Mouse (Mus musculus): ENCODE measurements at regions not wholly inside any gene's neighbourhood (a gene's known extent, or its start where the extent isn't known, plus 50 kb on each side); places are given as distances from the start of the nearest gene placed in this dataset.
A peak's percentile ranks its signal among the peaks of the same experiment; 100 is the strongest.

DNA sequence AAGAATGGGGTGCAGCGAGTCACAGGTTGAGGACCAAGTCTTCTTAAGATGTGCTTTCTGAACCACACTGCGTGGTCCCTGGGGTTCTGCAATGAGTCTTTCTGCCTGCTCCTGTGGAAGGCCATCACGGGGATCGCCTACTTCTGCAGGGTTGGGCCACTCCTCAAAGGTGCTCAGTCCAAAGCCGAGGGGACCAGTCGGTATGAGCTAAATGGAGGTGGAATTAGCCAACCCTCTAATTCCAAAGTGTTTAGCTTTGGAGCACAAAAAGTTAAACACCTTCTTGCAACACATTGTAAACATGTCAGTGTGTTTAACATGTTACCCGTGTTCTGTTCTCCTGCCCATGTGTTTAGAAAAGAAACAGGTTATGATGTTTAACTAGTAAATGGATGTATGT is 225.1 kb downstream of the Srbd1 start:
- Histone ChIP-seq H3K4me2 (replicated peaks; ENCODE audit: low read depth, low read length) (no peak overlapping the region), H3K36me3 (ENCODE audit: control insufficient read depth, insufficient read depth, low read length) (no peaks in the 10 kb centered on the region), H3K4me1 (ENCODE audit: control insufficient read depth, insufficient read depth, low read length) (peaks cover 8% of the 10 kb centered on the region; the same call in 1 of the 2 replicates), H3K27ac (ENCODE audit: low read depth, low read length) (no peak overlapping the region), H3K4me3 (ENCODE audit: low read length) (no peak overlapping the region), H3K27me3 (ENCODE audit: control insufficient read depth, insufficient read depth, low read length) (peaks cover 3% of the 10 kb centered on the region; the same call in 1 of the 2 replicates), H3K9ac (ENCODE audit: low read depth, low read length) (no peak overlapping the region), H3K9me3 (ENCODE audit: control insufficient read depth, low read length) (no peaks in the 10 kb centered on the region)
- ATAC-seq (ENCODE audit: low FRiP score, low TSS enrichment), result no peak
- 79% methylated on average over 7 of the region's 7 CpGs for WGBS

DNA sequence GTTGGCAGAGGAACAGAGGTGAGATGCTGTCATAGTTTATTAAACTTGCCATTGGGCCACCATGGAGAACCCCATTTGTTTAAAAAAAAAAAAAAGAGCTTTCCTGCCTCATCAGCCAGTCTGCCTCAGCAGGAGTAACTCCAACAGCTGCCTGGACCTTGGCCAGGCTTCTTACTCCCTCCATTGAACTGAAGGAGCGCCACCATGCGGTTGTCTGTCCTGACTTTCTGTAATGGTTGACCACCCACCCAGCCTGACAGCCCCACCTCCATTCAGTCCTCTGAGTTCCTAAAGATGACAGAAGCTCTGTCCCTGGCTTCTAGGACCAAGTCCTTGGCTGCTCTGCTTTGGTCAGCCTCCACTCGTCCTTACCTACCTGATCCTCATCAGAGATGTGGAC is 227.8 kb upstream of the Six2 start:
- ATAC-seq (ENCODE audit: low FRiP score, low TSS enrichment), result no peak
- 87% methylated on average over 3 of the region's 3 CpGs for WGBS
- Histone ChIP-seq H3K4me2 (replicated peaks; ENCODE audit: low read depth, low read length) (no peak overlapping the region), H3K4me3 (ENCODE audit: low read length) (no peak overlapping the region), H3K27ac (ENCODE audit: low read depth, low read length) (no peak overlapping the region), H3K9me3 (ENCODE audit: control insufficient read depth, low read length) (no peaks in the 10 kb centered on the region), H3K9ac (ENCODE audit: low read depth, low read length) (no peak overlapping the region), H3K36me3 (ENCODE audit: control insufficient read depth, insufficient read depth, low read length) (no peaks in the 10 kb centered on the region), H3K27me3 (ENCODE audit: control insufficient read depth, insufficient read depth, low read length) (no peaks in the 10 kb centered on the region), H3K4me1 (ENCODE audit: control insufficient read depth, insufficient read depth, low read length) (no peaks in the 10 kb centered on the region)

DNA sequence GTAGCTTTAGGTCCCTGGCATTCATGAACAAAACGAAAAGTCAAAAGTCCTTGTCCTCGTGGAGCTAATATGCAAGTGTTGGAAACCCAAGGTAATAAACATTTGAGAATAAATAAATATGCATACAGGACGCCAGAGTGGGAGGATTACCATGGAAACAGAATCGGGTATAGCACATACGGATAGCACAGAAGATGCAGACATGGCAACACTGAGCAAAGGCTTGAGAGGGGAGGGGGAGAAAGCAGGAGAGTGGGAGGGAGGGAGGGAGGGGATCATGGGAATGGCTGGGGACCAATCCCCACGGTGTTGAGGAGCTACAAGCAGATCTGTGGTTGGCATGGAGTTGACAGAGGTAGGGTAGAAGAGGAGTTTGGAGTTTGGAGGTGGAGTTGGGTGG is 226.0 kb upstream of the Six2 start:
- no peak for ATAC-seq (ENCODE audit: low FRiP score, low TSS enrichment)
- H3K4me3 ChIP-seq (ENCODE audit: low read length), result no peak overlapping the region
- H3K4me2 ChIP-seq (replicated peaks; ENCODE audit: low read depth, low read length), result no peak overlapping the region
- 78% methylated on average over 6 of the region's 6 CpGs for WGBS
- H3K9me3 ChIP-seq (ENCODE audit: control insufficient read depth, low read length), result no peaks in the 10 kb centered on the region
- no peaks in the 10 kb centered on the region for H3K36me3 ChIP-seq (ENCODE audit: control insufficient read depth, insufficient read depth, low read length)
- H3K9ac ChIP-seq (ENCODE audit: low read depth, low read length), result no peak overlapping the region
- no peaks in the 10 kb centered on the region for H3K27me3 ChIP-seq (ENCODE audit: control insufficient read depth, insufficient read depth, low read length)
- H3K27ac ChIP-seq (ENCODE audit: low read depth, low read length), result no peak overlapping the region
- no peaks in the 10 kb centered on the region for H3K4me1 ChIP-seq (ENCODE audit: control insufficient read depth, insufficient read depth, low read length)

DNA sequence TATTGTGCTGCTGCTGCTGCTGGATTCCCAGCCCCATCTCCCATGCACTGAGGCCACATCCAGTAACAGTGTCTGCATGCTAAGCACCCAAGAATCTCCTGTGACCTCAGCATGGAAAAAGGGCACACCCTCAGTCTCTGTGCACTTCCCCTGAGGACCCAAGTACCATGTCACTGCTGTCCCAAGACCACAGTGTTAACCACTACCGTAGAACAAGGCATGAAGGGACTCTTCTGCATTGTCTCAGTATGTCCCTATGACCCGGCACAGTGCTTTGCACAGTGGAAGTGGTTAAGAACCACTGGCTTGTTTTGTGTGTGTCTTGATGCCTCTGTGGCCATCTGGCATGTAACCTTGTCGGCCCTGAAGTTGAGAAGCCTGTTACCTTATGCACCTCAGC is 220.6 kb upstream of the Six2 start:
- no peak for ATAC-seq (ENCODE audit: low FRiP score, low TSS enrichment)
- H3K27ac ChIP-seq (ENCODE audit: low read depth, low read length), result no peak overlapping the region
- H3K36me3 ChIP-seq (ENCODE audit: control insufficient read depth, insufficient read depth, low read length), result no peaks in the 10 kb centered on the region
- no peak overlapping the region for H3K9ac ChIP-seq (ENCODE audit: low read depth, low read length)
- WGBS, result 87% methylated on average over 3 of the region's 3 CpGs
- no peaks in the 10 kb centered on the region for H3K4me1 ChIP-seq (ENCODE audit: control insufficient read depth, insufficient read depth, low read length)
- H3K4me2 ChIP-seq (replicated peaks; ENCODE audit: low read depth, low read length), result no peak overlapping the region
- no peaks in the 10 kb centered on the region for H3K27me3 ChIP-seq (ENCODE audit: control insufficient read depth, insufficient read depth, low read length)
- H3K9me3 ChIP-seq (ENCODE audit: control insufficient read depth, low read length), result peaks cover 4% of the 10 kb centered on the region; the same call in 1 of the 2 replicates
- no peak overlapping the region for H3K4me3 ChIP-seq (ENCODE audit: low read length)

DNA sequence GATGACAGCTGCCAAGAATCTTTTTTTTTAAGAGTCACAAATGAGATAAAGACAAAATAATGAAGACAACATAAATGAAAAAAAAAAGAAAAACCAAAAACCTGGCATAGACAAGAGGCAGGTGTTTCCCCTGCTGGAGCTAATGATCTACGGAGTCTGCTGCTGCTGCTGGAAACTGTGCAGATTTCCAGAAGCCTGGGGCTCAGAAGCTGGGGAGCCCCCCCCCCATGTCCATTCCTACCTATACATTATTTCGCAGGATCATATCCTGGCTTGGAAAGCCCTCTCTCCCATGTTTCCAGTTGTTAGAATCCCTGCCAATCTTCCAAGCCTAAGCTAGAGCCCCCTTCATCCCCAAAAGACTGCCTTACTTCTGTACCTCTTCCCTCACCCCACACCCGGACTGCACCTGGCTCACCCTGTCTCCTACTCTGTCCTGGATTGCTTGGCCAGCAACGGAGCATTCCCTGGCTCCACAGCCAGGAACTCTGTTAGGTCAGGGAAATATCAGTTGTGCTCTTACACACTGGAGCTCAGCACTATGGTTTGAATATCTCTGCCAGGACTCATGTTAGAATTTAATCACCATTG is 218.6 kb upstream of the Six2 start:
- no peak overlapping the region for H3K4me2 ChIP-seq (replicated peaks; ENCODE audit: low read depth, low read length)
- H3K9ac ChIP-seq (ENCODE audit: low read depth, low read length), result no peak overlapping the region
- H3K27ac ChIP-seq (ENCODE audit: low read depth, low read length), result no peak overlapping the region
- H3K4me1 ChIP-seq (ENCODE audit: control insufficient read depth, insufficient read depth, low read length), result no peaks in the 10 kb centered on the region
- 79% methylated on average over 4 of the region's 4 CpGs for WGBS
- no peaks in the 10 kb centered on the region for H3K27me3 ChIP-seq (ENCODE audit: control insufficient read depth, insufficient read depth, low read length)
- H3K9me3 ChIP-seq (ENCODE audit: control insufficient read depth, low read length), result peaks cover 4% of the 10 kb centered on the region; the same call in 1 of the 2 replicates
- no peak for ATAC-seq (ENCODE audit: low FRiP score, low TSS enrichment)
- no peak overlapping the region for H3K4me3 ChIP-seq (ENCODE audit: low read length)
- no peaks in the 10 kb centered on the region for H3K36me3 ChIP-seq (ENCODE audit: control insufficient read depth, insufficient read depth, low read length)

DNA sequence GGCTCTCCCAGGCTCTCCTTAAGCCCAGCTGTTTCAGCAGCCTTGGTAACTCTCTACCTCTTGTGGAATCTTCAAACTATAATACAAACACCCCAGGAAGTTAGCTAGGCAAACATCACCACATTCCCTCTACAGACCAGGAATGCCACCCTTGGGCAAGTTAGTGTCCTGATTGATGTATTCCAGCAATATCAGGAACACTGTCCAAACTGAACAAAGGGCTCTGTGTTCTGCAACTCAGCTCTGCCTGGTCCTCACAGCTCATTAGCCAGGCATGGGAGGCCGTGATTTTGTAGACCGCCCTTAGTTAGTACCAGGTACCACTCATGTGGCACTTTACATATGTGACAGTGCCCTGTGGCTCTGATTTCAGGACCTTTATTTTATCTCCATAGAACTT is 214.5 kb upstream of the Six2 start:
- Histone ChIP-seq H3K9me3 (ENCODE audit: control insufficient read depth, low read length) (peaks cover 4% of the 10 kb centered on the region; the same call in 1 of the 2 replicates), H3K4me2 (replicated peaks; ENCODE audit: low read depth, low read length) (no peak overlapping the region), H3K9ac (ENCODE audit: low read depth, low read length) (no peak overlapping the region), H3K4me3 (ENCODE audit: low read length) (no peak overlapping the region), H3K27ac (ENCODE audit: low read depth, low read length) (no peak overlapping the region), H3K4me1 (ENCODE audit: control insufficient read depth, insufficient read depth, low read length) (no peaks in the 10 kb centered on the region), H3K36me3 (ENCODE audit: control insufficient read depth, insufficient read depth, low read length) (no peaks in the 10 kb centered on the region), H3K27me3 (ENCODE audit: control insufficient read depth, insufficient read depth, low read length) (no peaks in the 10 kb centered on the region)
- peak; percentile 12; the same call in 1 of the 2 replicates for ATAC-seq (ENCODE audit: low FRiP score, low TSS enrichment)
- WGBS, result 51% methylated on average over 2 of the region's 2 CpGs

DNA sequence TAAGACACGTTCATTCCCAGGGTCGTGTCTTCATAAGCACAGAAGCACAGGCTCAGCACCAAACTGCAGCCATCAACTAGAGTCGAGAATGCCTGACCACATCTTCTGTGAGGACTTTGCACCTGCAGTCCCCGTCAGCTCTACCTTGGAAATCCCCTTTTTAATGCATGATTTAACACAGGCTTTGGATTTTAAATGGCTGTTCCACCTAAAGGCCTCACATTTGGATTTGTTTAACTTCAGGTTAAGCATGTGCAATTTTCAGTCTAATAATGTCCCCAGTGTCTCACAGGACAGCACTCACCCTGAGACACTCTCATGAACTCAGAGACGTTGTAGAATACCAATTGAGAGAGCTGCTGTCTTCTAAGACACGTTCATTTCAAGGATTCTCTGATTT is 211.0 kb upstream of the Six2 start:
- ATAC-seq (ENCODE audit: low FRiP score, low TSS enrichment), result no peak
- Histone ChIP-seq H3K4me3 (ENCODE audit: low read length) (no peak overlapping the region), H3K9ac (ENCODE audit: low read depth, low read length) (no peak overlapping the region), H3K9me3 (ENCODE audit: control insufficient read depth, low read length) (no peaks in the 10 kb centered on the region), H3K4me1 (ENCODE audit: control insufficient read depth, insufficient read depth, low read length) (no peaks in the 10 kb centered on the region), H3K4me2 (replicated peaks; ENCODE audit: low read depth, low read length) (no peak overlapping the region), H3K27ac (ENCODE audit: low read depth, low read length) (no peak overlapping the region), H3K36me3 (ENCODE audit: control insufficient read depth, insufficient read depth, low read length) (no peaks in the 10 kb centered on the region), H3K27me3 (ENCODE audit: control insufficient read depth, insufficient read depth, low read length) (no peaks in the 10 kb centered on the region)
- 62% methylated on average over 6 of the region's 6 CpGs for WGBS

DNA sequence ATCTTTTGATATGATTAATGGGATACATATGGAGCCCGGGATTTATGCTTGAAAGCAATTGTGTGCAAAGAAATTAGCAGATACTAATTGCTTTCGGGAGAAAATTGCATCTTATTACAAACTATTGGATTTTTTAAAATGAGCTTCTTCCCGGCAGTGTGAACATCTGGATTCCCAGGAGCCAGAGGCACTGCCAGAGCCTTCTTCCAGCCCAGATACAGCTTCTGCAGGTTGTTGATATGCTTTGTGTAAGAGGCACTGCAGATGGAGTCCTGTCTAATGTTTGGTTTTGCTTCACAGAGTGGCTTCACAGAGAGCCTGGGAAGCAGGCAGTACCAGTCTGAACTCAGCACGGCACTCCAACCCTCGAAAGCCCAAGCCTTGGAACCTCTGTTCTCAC is 207.9 kb upstream of the Six2 start:
- Histone ChIP-seq H3K9me3 (ENCODE audit: control insufficient read depth, low read length) (no peaks in the 10 kb centered on the region), H3K27me3 (ENCODE audit: control insufficient read depth, insufficient read depth, low read length) (no peaks in the 10 kb centered on the region), H3K4me2 (replicated peaks; ENCODE audit: low read depth, low read length) (no peak overlapping the region), H3K4me1 (ENCODE audit: control insufficient read depth, insufficient read depth, low read length) (no peaks in the 10 kb centered on the region), H3K36me3 (ENCODE audit: control insufficient read depth, insufficient read depth, low read length) (no peaks in the 10 kb centered on the region), H3K27ac (ENCODE audit: low read depth, low read length) (no peak overlapping the region), H3K4me3 (ENCODE audit: low read length) (no peak overlapping the region), H3K9ac (ENCODE audit: low read depth, low read length) (no peak overlapping the region)
- no peak for ATAC-seq (ENCODE audit: low FRiP score, low TSS enrichment)
- 79% methylated on average over 5 of the region's 5 CpGs for WGBS

DNA sequence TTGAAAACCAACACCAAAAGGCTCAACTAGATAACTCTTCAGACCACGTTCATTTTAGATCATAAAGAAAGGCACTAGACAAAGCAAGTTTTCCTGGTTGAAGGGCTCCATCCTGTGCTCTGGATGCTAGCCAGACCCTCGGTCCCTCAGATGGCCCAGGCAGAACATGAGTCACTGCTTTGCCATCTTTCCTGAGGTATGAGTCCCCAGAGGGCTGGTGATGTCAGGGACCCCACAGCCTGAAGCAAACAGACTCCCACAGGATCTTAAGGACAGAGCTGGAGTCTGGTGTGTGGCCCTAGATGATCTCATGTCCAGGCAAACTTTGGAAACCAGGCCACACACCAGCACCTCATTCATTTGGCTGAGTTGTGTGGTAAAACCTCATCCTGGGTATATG is 203.2 kb upstream of the Six2 start:
- no peak overlapping the region for H3K9ac ChIP-seq (ENCODE audit: low read depth, low read length)
- no peak for ATAC-seq (ENCODE audit: low FRiP score, low TSS enrichment)
- WGBS, result 53% methylated on average over 2 of the region's 2 CpGs

More for the DNA sequence above, 203.2 kb upstream of the Six2 start:
- no peak overlapping the region for H3K4me3 ChIP-seq (ENCODE audit: low read length)
- H3K4me1 ChIP-seq (ENCODE audit: control insufficient read depth, insufficient read depth, low read length), result 0 out of 2 replicates have a peak, but pooled peaks cover 14% of the 10 kb centered on the region
- no peak overlapping the region for H3K27ac ChIP-seq (ENCODE audit: low read depth, low read length)
- no peaks in the 10 kb centered on the region for H3K36me3 ChIP-seq (ENCODE audit: control insufficient read depth, insufficient read depth, low read length)
- H3K27me3 ChIP-seq (ENCODE audit: control insufficient read depth, insufficient read depth, low read length), result 0 out of 2 replicates have a peak, but pooled peaks cover 3% of the 10 kb centered on the region
- no peaks in the 10 kb centered on the region for H3K9me3 ChIP-seq (ENCODE audit: control insufficient read depth, low read length)
- no peak overlapping the region for H3K4me2 ChIP-seq (replicated peaks; ENCODE audit: low read depth, low read length)

Data from kidney, embryonic 14.5 days (tissue).